Mouse (Mus musculus) MEL (cell line): ENCODE results near the gene Ctr9.

Experiments used
- CTCF ChIP-seq, 3 experiments: IDR thresholded peaks in 2 of 3; conservative IDR thresholded peaks in 1 of 3; 2 replicates each; pipeline ENCODE4 v1.5.1; 2011 to 2012; ENCODE audit warnings: low read length in 3 of 3, low read depth in 2 of 3, mild to moderate bottlenecking in 2 of 3, improper control_type of control experiment in 1 of 3, inconsistent platforms in 1 of 3, mixed read lengths in 1 of 3, moderate library complexity in 1 of 3; ENCODE audit not compliant: control insufficient read depth in 1 of 3, insufficient read depth in 1 of 3, poor library complexity in 1 of 3, severe bottlenecking in 1 of 3
- EP300 ChIP-seq, 2 experiments: IDR thresholded peaks; 2 replicates each; pipeline ENCODE4 v1.6.1; 2011; ENCODE audit warnings: improper control_type of control experiment in 2 of 2, low read length in 2 of 2, low read depth in 1 of 2, mild to moderate bottlenecking in 1 of 2
- JUND ChIP-seq: IDR thresholded peaks from 2 replicates; pipeline ENCODE4 v1.6.1; 2011; ENCODE audit warnings: low read depth, mild to moderate bottlenecking, improper control_type of control experiment, low read length
- RAD21 ChIP-seq: IDR thresholded peaks from 2 replicates; pipeline ENCODE4 v1.6.1; 2011; ENCODE audit warnings: mild to moderate bottlenecking, low read depth, low read length, improper control_type of control experiment
- TAL1 ChIP-seq: IDR thresholded peaks from 2 replicates; pipeline ENCODE4 v1.6.1; 2012; ENCODE audit warnings: mild to moderate bottlenecking, inconsistent platforms, low read length, moderate library complexity, mixed read lengths
- USF1 ChIP-seq: IDR thresholded peaks from 2 replicates; pipeline ENCODE4 v1.6.1; 2014; ENCODE audit warnings: low read depth, mild to moderate bottlenecking, inconsistent platforms, low read length, improper control_type of control experiment, moderate library complexity

DNA sequence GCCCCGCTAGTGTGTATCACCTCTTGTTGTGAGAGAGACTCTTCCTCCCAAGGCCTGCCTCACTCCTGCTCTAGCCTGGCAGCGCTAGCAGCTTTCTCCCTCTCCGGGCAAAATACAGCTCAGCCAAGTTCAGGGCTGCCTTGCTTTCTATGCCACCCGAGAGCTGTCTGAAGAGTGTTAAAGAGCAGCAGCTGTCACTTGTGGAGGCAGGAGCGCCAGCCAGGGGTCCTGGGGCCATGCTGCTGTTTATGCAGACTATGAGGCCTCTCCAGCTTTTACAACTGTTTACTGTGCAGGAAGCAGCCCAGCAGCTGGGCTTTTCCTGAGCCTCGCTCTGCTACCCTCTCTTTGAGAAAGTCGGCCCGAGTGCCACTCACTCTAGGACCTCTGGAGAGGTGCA lies 47.7 kb upstream of the Ctr9 start:
- no peak for TF ChIP-seq EP300 (IDR thresholded peaks at IDR 0.05; ENCODE audit: low read depth in 1 of 2, low read length in 2 of 2)
- TF ChIP-seq CTCF (IDR thresholded peaks at IDR 0.05 in 2 of 3, conservative IDR thresholded peaks at IDR 0.05 in 1 of 3; ENCODE audit: control insufficient read depth in 1 of 3, insufficient read depth in 1 of 3, low read depth in 2 of 3, low read length in 3 of 3, poor library complexity in 1 of 3, severe bottlenecking in 1 of 3), result no peak
- no peak for TF ChIP-seq JUND
- TF ChIP-seq USF1, result no peak
- no peak for TF ChIP-seq RAD21
- no peak for TF ChIP-seq TAL1
